In genomic region chr14:74859154-74859553, GRCm38 (mm10) we compare ENCODE assay signal across 10 mouse cellular contexts.
"Had no signal": no experiment of that assay in that cellular context is flagged by ENCODE, and none has a peak within 500 bp of the region (broad histone marks: within the 10 kb centered on the region; RNA-seq: fewer than 3 reads in every experiment).

No protein-coding gene starts in this region.

- ATAC-seq: midbrain, embryonic 16.5 days had no signal

- DNase-seq: lung, adult 18-20 months; lung, embryonic 14.5 days; lung, postnatal 10 days; lung, postnatal 4 days; midbrain, embryonic 14.5 days; right cerebral cortex, postnatal 14 days; thymus, adult 2 months; thymus, postnatal 25 days; thymus, postnatal 4 days had no signal
